Mouse (Mus musculus) heart, embryonic 11.5 days (tissue): Measurements from ENCODE around the gene Cdc42. TPM values are rescaled to one million over a fixed set of nuclear protein-coding genes. Genes with fewer than 3 reads are reported as not detected.

Source experiments
- ATAC-seq: fragments of 200-750 bp; cut with Nextera tagmentation; replicated peaks from 2 replicates; pipeline ENCODE4 v1.8.0; 2017; ENCODE audit warnings: moderate library complexity; ENCODE audit not compliant: insufficient number of reproducible peaks, low FRiP score, low TSS enrichment
- H3K27ac ChIP-seq: fragments of 300-500 bp; sonication (generic); 2 replicates; pipeline ENCODE4 v1.5.1; 2014; ENCODE audit warnings: mild to moderate bottlenecking, low read depth, low read length
- H3K27me3 ChIP-seq: fragments of 300-500 bp; sonication (generic); 2 replicates; pipeline ENCODE4 v1.6.1; 2014; ENCODE audit warnings: mild to moderate bottlenecking, low read length, mixed read lengths; ENCODE audit not compliant: control insufficient read depth, insufficient read depth
- H3K36me3 ChIP-seq: fragments of 300-500 bp; sonication (generic); 2 replicates; pipeline ENCODE4 v1.6.1; 2014; ENCODE audit warnings: mild to moderate bottlenecking, low read length, moderate library complexity, mixed read lengths; ENCODE audit not compliant: control insufficient read depth, insufficient read depth
- H3K4me1 ChIP-seq: fragments of 300-500 bp; sonication (generic); 2 replicates; pipeline ENCODE4 v1.6.1; 2014; ENCODE audit warnings: low read length; ENCODE audit not compliant: control insufficient read depth, insufficient read depth
- H3K4me2 ChIP-seq: fragments of 300-500 bp; sonication (generic); 2 replicates; pipeline ENCODE4 v1.6.1; 2014; ENCODE audit warnings: mild to moderate bottlenecking, moderate library complexity
- H3K4me3 ChIP-seq: fragments of 300-500 bp; sonication (generic); 2 replicates; pipeline ENCODE4 v1.5.1; 2014; ENCODE audit warnings: low read depth, low read length
- H3K9ac ChIP-seq: fragments of 300-500 bp; sonication (generic); 2 replicates; pipeline ENCODE4 v1.6.1; 2014; ENCODE audit warnings: mild to moderate bottlenecking, low read depth, low read length, moderate library complexity
- H3K9me3 ChIP-seq: fragments of 300-500 bp; sonication (generic); replicated peaks from 2 replicates; pipeline ENCODE4 v1.6.1; 2016; ENCODE audit warnings: low read length; ENCODE audit not compliant: control insufficient read depth
- WGBS: fragments of 180-500 bp; shearing (Covaris S2); extraction: QIAGEN DNeasy Blood & Tissue Kit; methylation state at CpG from one replicate; pipeline ENCODE4 v1.1.7; 2014; ENCODE audit not compliant: insufficient replicate concordance; 5-methylcytosine and 5-hydroxymethylcytosine counted together
- polyA plus RNA-seq: library from polyadenylated mRNA; unstranded; fragments of >200 nt; fragmentation: Nextera tagmentation; extraction: Ambion mirVana; gene quantifications from 2 replicates; pipeline ENCODE4 v1.2.1, GENCODE M21; 2014

The Cdc42 gene
- polyA plus RNA-seq, 1 experiment from 2014 or later, result 525 TPM

GRCm38 (mm10) chr4:137279346-137279745 is 78.2 kb downstream of the Cdc42 start:
- ATAC-seq, result no peak
- Histone ChIP-seq H3K36me3 (no peaks in the 10 kb centered on the region), H3K9me3 (no peaks in the 10 kb centered on the region), H3K4me1 (peaks cover 28% of the 10 kb centered on the region), H3K4me3 (no peak overlapping the region), H3K27me3 (peaks cover 88% of the 10 kb centered on the region), H3K4me2 (no peak overlapping the region), H3K9ac (no peak overlapping the region), H3K27ac (no peak overlapping the region)
- WGBS, result 23% methylated on average over 5 of the region's 5 CpGs

GRCm38 (mm10) chr4:137278144-137279040 is 79.1 kb downstream of the Cdc42 start:
- 3% methylated on average over 20 of the region's 22 CpGs for WGBS
- Histone ChIP-seq H3K9me3 (no peaks in the 10 kb centered on the region), H3K4me3 (peak overlapping the region; percentile 59), H3K36me3 (no peaks in the 10 kb centered on the region), H3K4me2 (peak overlapping the region; percentile 92), H3K4me1 (peaks cover 33% of the 10 kb centered on the region), H3K9ac (peak overlapping the region; percentile 63; the same call in 1 of the 2 replicates), H3K27me3 (peaks cover 78% of the 10 kb centered on the region), H3K27ac (no peak overlapping the region)
- no peak for ATAC-seq

- H3K9me3 ChIP-seq, result no peaks in the 10 kb centered on the region
- H3K9ac ChIP-seq, result peak overlapping the region; percentile 63; the same call in 1 of the 2 replicates
- H3K4me3 ChIP-seq, result peak overlapping the region; percentile 59
- no peak overlapping the region for H3K27ac ChIP-seq
- peaks cover 76% of the 10 kb centered on the region for H3K27me3 ChIP-seq
- no peak for ATAC-seq
- peak overlapping the region; percentile 92 for H3K4me2 ChIP-seq
- peaks cover 29% of the 10 kb centered on the region for H3K4me1 ChIP-seq
- under 1% methylated on average over 50 of the region's 71 CpGs for WGBS
- H3K36me3 ChIP-seq, result no peaks in the 10 kb centered on the region
Measured at GRCm38 (mm10) chr4:137277600-137278143, 79.8 kb downstream of the Cdc42 start.

GRCm38 (mm10) chr4:137277166-137277513 is 80.4 kb downstream of the Cdc42 start, which contains the start of gene Wnt4:
Wnt4 (plus strand) TSS chr4:137277489.
- peak; percentile 72; the same call in 1 of the 2 replicates for ATAC-seq

GRCm38 (mm10) chr4:137276443-137277165 is 80.9 kb downstream of the Cdc42 start:
- H3K4me3 ChIP-seq, result peak overlapping the region; percentile 59
- no peak for ATAC-seq
- peaks cover 27% of the 10 kb centered on the region for H3K4me1 ChIP-seq
- H3K27me3 ChIP-seq, result peaks cover 65% of the 10 kb centered on the region
- no peaks in the 10 kb centered on the region for H3K36me3 ChIP-seq
- peak overlapping the region; percentile 92 for H3K4me2 ChIP-seq
- no peak overlapping the region for H3K27ac ChIP-seq
- WGBS, result 2% methylated on average over 45 of the region's 46 CpGs
- H3K9ac ChIP-seq, result peak overlapping the region; percentile 49; the same call in 1 of the 2 replicates
- H3K9me3 ChIP-seq, result no peaks in the 10 kb centered on the region

More at GRCm38 (mm10) chr4:137277166-137277513, 80.4 kb downstream of the Cdc42 start, which contains the start of gene Wnt4:
- WGBS, result under 1% methylated on average over 25 of the region's 45 CpGs
- Histone ChIP-seq H3K27ac (no peak within 1 kb of the TSS), H3K4me2 (peak within 1 kb of the TSS; percentile 92), H3K36me3 (no peaks in the 10 kb centered on the region), H3K4me1 (peaks cover 27% of the 10 kb centered on the region), H3K4me3 (peak within 1 kb of the TSS; percentile 59), H3K9ac (peak within 1 kb of the TSS; percentile 63; the same call in 1 of the 2 replicates), H3K9me3 (no peaks in the 10 kb centered on the region), H3K27me3 (peaks cover 70% of the 10 kb centered on the region)

GRCm38 (mm10) chr4:137274304-137274703 is 83.2 kb downstream of the Cdc42 start:
- ATAC-seq, result no peak
- Histone ChIP-seq H3K9me3 (no peaks in the 10 kb centered on the region), H3K36me3 (no peaks in the 10 kb centered on the region), H3K4me2 (no peak overlapping the region), H3K4me3 (no peak overlapping the region), H3K27ac (peak overlapping the region; percentile 10; the same call in 1 of the 2 replicates), H3K27me3 (peaks cover 45% of the 10 kb centered on the region), H3K9ac (no peak overlapping the region), H3K4me1 (peaks cover 27% of the 10 kb centered on the region)
- WGBS, result 8% methylated on average over 6 of the region's 6 CpGs

- no peak overlapping the region for H3K27ac ChIP-seq
- no peaks in the 10 kb centered on the region for H3K9me3 ChIP-seq
- H3K36me3 ChIP-seq, result no peaks in the 10 kb centered on the region
- H3K9ac ChIP-seq, result no peak overlapping the region
- WGBS, result 69% methylated on average over 8 of the region's 8 CpGs
- H3K4me2 ChIP-seq, result no peak overlapping the region
- peaks cover 23% of the 10 kb centered on the region for H3K27me3 ChIP-seq
- H3K4me3 ChIP-seq, result no peak overlapping the region
- no peak for ATAC-seq
- peaks cover 16% of the 10 kb centered on the region for H3K4me1 ChIP-seq
Measured at GRCm38 (mm10) chr4:137271856-137272255, 85.7 kb downstream of the Cdc42 start.
